Mouse (Mus musculus) Patski (cell line): ENCODE measurements around the gene Dact3. TPM values are rescaled to one million over a fixed set of nuclear protein-coding genes. Genes with fewer than 3 reads are reported as not detected.

ENCODE experiments used
- ATAC-seq: fragments of 100-300 bp; one replicate; pipeline ENCODE4 v1.8.0; 2021
- CTCF ChIA-PET: fragments of 350-600 bp; sonication (Branson Sonifier 250); formaldehyde crosslinking; loops from one replicate; lab custom pipeline; 2022; ENCODE audit warnings: inconsistent platforms; lab: Charles Lee
- POLR2A ChIA-PET: fragments of 350-600 bp; sonication (Branson Sonifier 250); formaldehyde crosslinking; loops from one replicate; lab custom pipeline; 2022; ENCODE audit warnings: antibody characterized with exemption, inconsistent platforms; lab: Charles Lee
- DNase-seq: peaks from one replicate; pipeline ENCODE4 v3.0.0-alpha.2; 2011; ENCODE audit warnings: low read depth, low spot score
- H3K27me3 ChIP-seq: fragments of 371-371 bp; one replicate; pipeline ENCODE4 v1.5.1; 2021
- CTCF ChIP-seq: fragments of 100-300 bp; IDR thresholded peaks from one replicate; pipeline ENCODE4 v1.5.1; 2021
- in situ Hi-C: fragments of 300-500 bp; cut with MboI; formaldehyde crosslinking; loops from 3 replicates; pipeline ENCODE4 v1.11.1; 2018; ENCODE audit warnings: low pct_unique_long_range_greater_than_20kb, mixed read lengths
- polyA plus RNA-seq: library from polyadenylated mRNA; unstranded; gene quantifications from one replicate; pipeline ENCODE4 v1.2.3, GENCODE M21; 2021

Gene Dact3
- polyA plus RNA-seq, 1 experiment from 2014 or later: 2.2 TPM

DNA sequence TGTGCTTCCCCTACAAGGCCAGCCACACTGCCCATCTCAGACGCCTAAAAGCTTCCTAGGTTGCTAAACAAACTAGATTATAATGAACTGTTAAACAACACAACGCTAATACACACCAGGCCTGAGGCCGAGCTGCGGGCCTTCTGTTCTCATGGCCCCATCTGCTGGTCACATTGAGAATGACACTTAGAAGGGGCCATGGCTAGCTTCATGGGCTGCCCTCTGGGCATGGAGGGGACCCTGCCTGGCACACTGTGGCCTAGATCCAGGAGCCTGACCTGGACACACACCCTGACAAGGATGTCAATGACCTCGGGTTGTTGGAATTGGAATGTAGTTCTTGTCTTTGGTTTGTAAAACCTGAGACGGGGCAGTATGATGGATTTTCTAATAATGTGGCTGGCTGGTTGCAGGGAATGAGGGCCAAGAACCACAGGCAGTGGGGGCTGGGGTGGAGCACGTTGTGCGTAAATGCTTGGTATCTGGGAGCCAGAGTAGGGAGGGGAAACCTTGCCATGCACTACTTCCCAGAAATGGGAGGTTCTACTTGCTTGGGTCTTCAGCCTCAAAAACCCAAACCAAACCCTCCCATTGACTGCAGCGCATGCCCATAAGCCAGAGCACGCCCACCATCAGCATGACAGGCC, 38.8 kb downstream of the Dact3 start:
- in situ Hi-C loops: no loop called here
- POLR2A ChIA-PET: interaction anchor here (1.2 kb wide), 1 partner anchor 19 kb away, joined by 3 read pairs; no protein-coding TSS in a partner anchor
- TF ChIP-seq CTCF: no peak
- peak; percentile 68 for ATAC-seq
- H3K27me3 ChIP-seq: no peaks in the 10 kb centered on the region
- CTCF ChIA-PET: interaction anchor here (0.7 to 2.0 kb wide), 8 partner anchors 9 to 46 kb away, joined by 3 to 13 read pairs (median 6); partner anchors contain the start of genes Dact3 and Gng8
- DNase-seq: no peak

DNA sequence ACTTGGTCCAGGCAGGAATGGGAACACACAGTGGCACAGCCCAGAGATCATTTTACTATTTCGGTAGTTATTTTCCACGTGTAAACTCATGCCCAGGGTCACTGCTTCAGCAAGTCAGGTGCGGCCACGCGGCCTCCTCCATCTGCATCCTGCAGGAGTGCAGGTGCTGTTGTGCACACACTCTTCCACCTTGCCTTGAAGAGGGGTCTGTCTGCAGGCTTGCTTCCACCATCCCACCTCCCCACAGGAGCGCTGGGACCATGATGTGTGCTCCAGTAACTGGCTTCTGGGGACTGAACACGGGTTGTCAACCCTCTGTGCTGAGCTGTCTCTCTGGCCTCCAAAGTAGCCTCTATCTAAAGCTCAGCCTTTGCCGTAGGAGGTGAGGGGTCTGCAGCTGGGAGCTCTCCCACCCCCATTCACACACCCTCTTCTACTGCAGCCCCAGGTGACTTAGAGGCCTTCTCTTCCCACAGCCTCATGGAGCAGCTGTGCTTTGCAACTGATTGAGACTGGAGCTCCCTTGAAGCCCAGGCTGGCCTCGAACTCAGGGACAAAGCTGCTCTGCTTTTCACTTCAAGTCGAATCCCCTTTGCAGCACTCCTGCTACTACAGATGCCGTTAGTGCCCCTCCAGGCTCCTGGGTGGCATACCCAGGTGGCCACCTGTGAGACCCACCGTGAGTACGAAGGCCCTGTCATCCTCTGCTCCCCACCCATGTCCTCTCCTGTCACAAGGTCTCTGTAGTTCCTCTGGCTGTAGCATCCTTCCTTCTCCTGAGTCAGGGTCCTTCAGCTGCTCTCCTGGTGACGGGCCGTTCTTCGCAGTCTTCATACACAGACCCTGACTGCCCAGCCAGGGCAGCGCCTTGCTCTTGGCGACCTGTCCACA, 39.6 kb downstream of the Dact3 start:
- POLR2A ChIA-PET: no interaction called here
- ATAC-seq: no peak
- in situ Hi-C loops: no loop called here
- TF ChIP-seq CTCF: no peak
- no peaks in the 10 kb centered on the region for H3K27me3 ChIP-seq
- CTCF ChIA-PET: interaction anchor here (1.2 to 2.0 kb wide), 6 partner anchors 8 to 46 kb away, joined by 4 to 13 read pairs (median 8); partner anchors contain the start of genes Dact3 and Gng8
- no peak for DNase-seq

GRCm38 (mm10) chr7:16915461-16916340, 40.6 kb downstream of the Dact3 start:
- ATAC-seq: no peak
- in situ Hi-C loops: no loop called here
- POLR2A ChIA-PET: no interaction called here
- CTCF ChIA-PET: no interaction called here
- no peaks in the 10 kb centered on the region for H3K27me3 ChIP-seq
- no peak for DNase-seq
- no peak for TF ChIP-seq CTCF

- TF ChIP-seq CTCF: no peak
- DNase-seq (no peak), ATAC-seq (no peak)
- ChIA-PET POLR2A (no interaction called here), CTCF (interaction anchor here (1.0 kb wide), 1 partner anchor 42 kb away, joined by 3 read pairs; the partner anchor contains the start of gene Dact3)
- H3K27me3 ChIP-seq: no peaks in the 10 kb centered on the region
- in situ Hi-C loops: no loop called here
Measured at GRCm38 (mm10) chr7:16916342-16917265, 41.5 kb downstream of the Dact3 start.

GRCm38 (mm10) chr7:16917447-16917846, 42.3 kb downstream of the Dact3 start:
- POLR2A ChIA-PET: no interaction called here
- DNase-seq: no peak
- TF ChIP-seq CTCF: no peak

GRCm38 (mm10) chr7:16918014-16918413, 42.9 kb downstream of the Dact3 start:
- POLR2A ChIA-PET: no interaction called here
- no peak for TF ChIP-seq CTCF
- CTCF ChIA-PET: interaction anchor here (2.0 kb wide), 1 partner anchor 44 kb away, joined by 8 read pairs; no protein-coding TSS in a partner anchor
- DNase-seq (no peak), ATAC-seq (no peak)
- H3K27me3 ChIP-seq: no peaks in the 10 kb centered on the region
- in situ Hi-C loops: no loop called here

More at GRCm38 (mm10) chr7:16917447-16917846, 42.3 kb downstream of the Dact3 start:
- CTCF ChIA-PET: no interaction called here
- in situ Hi-C loops: no loop called here
- no peak for ATAC-seq
- no peaks in the 10 kb centered on the region for H3K27me3 ChIP-seq

DNA sequence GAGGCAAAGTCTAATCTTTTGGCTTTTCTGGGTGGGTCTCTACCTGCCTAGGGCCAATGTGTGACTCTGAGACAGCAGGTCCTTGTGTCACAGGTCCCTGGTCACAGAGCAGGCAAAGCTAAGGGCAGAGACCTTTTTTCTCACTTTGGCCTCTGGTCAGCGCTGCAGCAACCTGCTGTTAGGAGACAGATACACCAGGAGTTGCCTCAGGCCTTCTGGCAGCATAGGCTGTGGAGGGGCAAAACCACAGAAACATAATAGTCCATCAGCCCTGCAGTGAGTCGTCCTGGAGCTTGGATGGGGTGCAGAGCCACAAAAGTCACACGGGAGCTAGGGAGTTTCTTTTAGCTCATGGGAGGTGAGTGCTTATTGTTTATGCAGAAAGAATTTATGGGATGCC, 43.6 kb downstream of the Dact3 start:
- TF ChIP-seq CTCF: no peak
- in situ Hi-C loops: no loop called here
- peak; percentile 29 for ATAC-seq
- POLR2A ChIA-PET: no interaction called here
- CTCF ChIA-PET: interaction anchor here (1.9 to 2.0 kb wide), 2 partner anchors 24 to 44 kb away, joined by 8 to 10 read pairs; no protein-coding TSS in a partner anchor
- DNase-seq: no peak
- no peaks in the 10 kb centered on the region for H3K27me3 ChIP-seq

- in situ Hi-C loops: no loop called here
- TF ChIP-seq CTCF: no peak
- H3K27me3 ChIP-seq: no peaks in the 10 kb centered on the region
- ChIA-PET CTCF (interaction anchor here (0.8 to 2.0 kb wide), 3 partner anchors 24 to 83 kb away, joined by 3 to 10 read pairs (median 8); no protein-coding TSS in a partner anchor), POLR2A (no interaction called here)
- no peak for ATAC-seq
- no peak for DNase-seq
Measured at GRCm38 (mm10) chr7:16919395-16920149, 44.5 kb downstream of the Dact3 start.
